Mouse (Mus musculus) urinary bladder, postnatal 36 days (tissue): ENCODE measurements around the gene Fam129a.

Experiments used
- DNase-seq, 2 experiments: peaks; one replicate each; pipeline ENCODE4 v3.0.0; 2022; ENCODE audit warnings: low spot score in 2 of 2, mixed read lengths in 1 of 2

Gene Fam129a

GRCm38 (mm10) chr1:151626631-151627030, 55.6 kb downstream of the Fam129a start:
- DNase-seq, result no peak

- no peak for DNase-seq
These were observed 56.2 kb downstream of the Fam129a start for GRCm38 (mm10) chr1:151627141-151627540.

- DNase-seq, result peak in 1 of 2 experiments; percentile 21
These were observed 58.7 kb downstream of the Fam129a start for GRCm38 (mm10) chr1:151629591-151630250.

GRCm38 (mm10) chr1:151630251-151630628, 59.3 kb downstream of the Fam129a start:
- no peak for DNase-seq

GRCm38 (mm10) chr1:151631061-151631460, 60.1 kb downstream of the Fam129a start:
- no peak for DNase-seq

GRCm38 (mm10) chr1:151631703-151632294, 60.8 kb downstream of the Fam129a start:
- DNase-seq, result no peak

GRCm38 (mm10) chr1:151632567-151633356, 61.8 kb downstream of the Fam129a start:
- DNase-seq, result no peak

GRCm38 (mm10) chr1:151636637-151637036, 65.7 kb downstream of the Fam129a start:
- no peak for DNase-seq

GRCm38 (mm10) chr1:151637351-151637922, 66.5 kb downstream of the Fam129a start:
- no peak for DNase-seq

GRCm38 (mm10) chr1:151638357-151638756, 67.4 kb downstream of the Fam129a start:
- no peak for DNase-seq

- no peak for DNase-seq
These were observed 67.8 kb downstream of the Fam129a start for GRCm38 (mm10) chr1:151638770-151639169.

GRCm38 (mm10) chr1:151646380-151646779, 75.4 kb downstream of the Fam129a start:
- DNase-seq, result no peak

GRCm38 (mm10) chr1:151648099-151648498, 77.1 kb downstream of the Fam129a start:
- DNase-seq, result no peak

- DNase-seq, result no peak
These were observed 86.1 kb downstream of the Fam129a start for GRCm38 (mm10) chr1:151657042-151657605.

- no peak for DNase-seq
These were observed 87.4 kb downstream of the Fam129a start for GRCm38 (mm10) chr1:151658291-151658830.

- DNase-seq, result no peak
These were observed 88.7 kb downstream of the Fam129a start for GRCm38 (mm10) chr1:151659636-151660035.

- no peak for DNase-seq
These were observed 89.3 kb downstream of the Fam129a start for GRCm38 (mm10) chr1:151660251-151660650.

GRCm38 (mm10) chr1:151660883-151661282, 89.9 kb downstream of the Fam129a start:
- no peak for DNase-seq

- no peak for DNase-seq
These were observed 90.9 kb downstream of the Fam129a start for GRCm38 (mm10) chr1:151661684-151662439.

GRCm38 (mm10) chr1:151662958-151663357, 92.0 kb downstream of the Fam129a start:
- DNase-seq, result peak in 1 of 2 experiments; percentile 47

GRCm38 (mm10) chr1:151664384-151664783, 93.4 kb downstream of the Fam129a start:
- no peak for DNase-seq
